Mouse (Mus musculus): ENCODE measurements around the gene Kpna4. TPM values are rescaled to one million over a fixed set of nuclear protein-coding genes. Genes with fewer than 3 reads are reported as not detected.

Kpna4 gene
- 32.1 and 33.5 TPM in 2 replicates for polyA plus RNA-seq (2015; fragmentation: Nextera tagmentation; extraction: Ambion mirVana)

DNA sequence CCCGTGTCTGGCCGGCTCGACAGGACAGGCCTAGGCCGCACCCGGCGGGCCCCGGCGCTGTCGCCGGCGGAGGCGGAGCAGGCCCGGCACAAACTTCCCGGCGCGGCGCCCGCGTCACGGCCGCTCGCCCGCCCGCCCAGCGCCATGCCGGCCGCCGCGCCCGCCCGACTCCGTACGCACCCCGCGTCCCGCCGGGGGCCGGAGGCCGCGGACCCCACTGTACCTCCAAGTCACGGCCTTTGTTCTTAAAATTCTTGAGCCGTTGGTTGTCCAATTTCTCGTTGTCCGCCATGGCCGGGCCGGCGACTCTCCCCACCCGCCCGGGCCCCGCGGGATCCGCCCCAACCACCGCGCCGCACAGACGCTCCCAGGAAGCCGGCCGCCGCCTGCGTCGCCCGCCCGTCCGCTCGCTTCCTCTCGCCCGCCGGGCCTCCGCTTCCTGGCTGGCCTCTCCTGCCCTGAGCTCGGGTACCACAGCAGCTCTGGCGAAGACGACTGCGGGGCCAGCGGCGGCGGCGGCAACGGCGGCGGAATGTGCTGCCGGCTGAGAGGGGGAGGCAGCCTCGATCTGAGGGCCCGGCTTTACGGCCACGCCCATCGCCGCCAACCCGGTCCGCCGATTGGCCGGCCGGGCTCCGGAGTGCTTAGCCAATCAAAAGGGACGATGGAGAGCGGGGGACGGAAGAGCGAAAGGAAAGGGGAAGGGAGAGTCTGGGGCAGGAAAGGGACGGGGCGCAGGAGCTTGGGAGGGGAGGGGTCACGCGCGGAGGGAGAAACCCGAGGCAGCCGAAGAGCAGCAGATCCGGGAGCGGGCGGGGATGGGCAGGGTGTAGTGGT lies at the start of gene Kpna4:
Gene Kpna4, minus strand, starts transcription at position 605 of the 837 bp plus-strand sequence.
- Histone ChIP-seq H3K9ac (peak within 1 kb of the TSS; percentile 98), H3K36me3 (no peaks in the 10 kb centered on the region), H3K4me1 (replicated peaks) (peaks cover 25% of the 10 kb centered on the region), H3K27me3 (no peaks in the 10 kb centered on the region), H3K27ac (replicated peaks) (peak within 1 kb of the TSS; percentile 98), H3K4me3 (peak within 1 kb of the TSS; percentile 98), H3K4me2 (peak within 1 kb of the TSS; percentile 92), H3K9me3 (no peaks in the 10 kb centered on the region)
- peak; percentile 98 for ATAC-seq (ENCODE audit: low FRiP score, low read depth)
- under 1% methylated on average over 88 of the region's 107 CpGs for WGBS

DNA sequence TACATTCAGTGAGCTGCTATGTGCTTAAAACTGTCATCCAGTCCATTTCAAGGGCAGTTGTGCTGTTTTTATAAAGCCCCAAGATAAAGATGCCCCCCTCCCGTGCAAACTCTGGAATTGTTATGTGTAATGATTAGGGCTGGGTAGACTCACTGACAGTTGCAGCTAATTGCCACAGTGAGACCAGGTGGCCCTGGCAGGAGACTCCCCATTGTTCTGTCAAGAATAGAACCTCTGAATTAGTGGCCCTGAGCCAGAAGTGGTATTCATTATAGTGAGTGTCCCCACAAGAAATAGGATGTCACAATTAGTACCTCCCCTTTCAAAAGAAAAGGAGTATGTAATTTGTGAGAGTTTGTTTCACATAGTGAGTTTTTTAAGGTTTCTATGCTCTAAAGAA lies 48.3 kb upstream of the Kpna4 start:
- no peak for ATAC-seq (ENCODE audit: low FRiP score, low read depth)
- H3K9me3 ChIP-seq = no peaks in the 10 kb centered on the region
- no peak overlapping the region for H3K4me3 ChIP-seq
- no peak overlapping the region for H3K9ac ChIP-seq
- H3K4me2 ChIP-seq = no peak overlapping the region
- H3K36me3 ChIP-seq = no peaks in the 10 kb centered on the region
- 18% methylated on average over 1 of the region's 1 CpGs for WGBS
- H3K27me3 ChIP-seq = no peaks in the 10 kb centered on the region
- no peak overlapping the region for H3K27ac ChIP-seq (replicated peaks)
- H3K4me1 ChIP-seq (replicated peaks) = peaks cover 6% of the 10 kb centered on the region; the same call in 1 of the 2 replicates

DNA sequence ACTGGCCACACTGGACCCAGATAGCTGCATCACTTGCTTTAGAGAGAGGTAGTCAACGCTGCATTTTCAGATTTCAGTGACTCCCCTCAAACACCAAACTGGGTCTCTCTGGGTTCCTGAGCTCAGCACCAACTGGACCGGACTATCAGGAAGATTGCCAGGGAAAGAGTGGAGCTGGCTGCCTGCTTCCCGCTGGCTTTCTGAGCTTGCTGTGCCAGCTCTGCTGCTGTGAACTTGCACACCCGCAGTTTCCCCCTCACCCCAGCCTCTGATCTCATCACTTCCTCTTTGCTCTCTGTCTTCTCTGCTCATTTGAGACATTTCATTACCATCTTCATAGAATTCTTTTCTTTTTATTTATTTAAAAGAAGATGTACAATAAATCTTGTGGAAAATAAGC lies 44.2 kb upstream of the Kpna4 start:
- no peak overlapping the region for H3K9ac ChIP-seq
- no peak overlapping the region for H3K4me3 ChIP-seq
- H3K27ac ChIP-seq (replicated peaks) = no peak overlapping the region
- WGBS = 73% methylated on average over 4 of the region's 4 CpGs
- no peak for ATAC-seq (ENCODE audit: low FRiP score, low read depth)
- no peaks in the 10 kb centered on the region for H3K4me1 ChIP-seq (replicated peaks)
- H3K4me2 ChIP-seq = no peak overlapping the region
- no peaks in the 10 kb centered on the region for H3K27me3 ChIP-seq
- no peaks in the 10 kb centered on the region for H3K36me3 ChIP-seq
- H3K9me3 ChIP-seq = no peaks in the 10 kb centered on the region

DNA sequence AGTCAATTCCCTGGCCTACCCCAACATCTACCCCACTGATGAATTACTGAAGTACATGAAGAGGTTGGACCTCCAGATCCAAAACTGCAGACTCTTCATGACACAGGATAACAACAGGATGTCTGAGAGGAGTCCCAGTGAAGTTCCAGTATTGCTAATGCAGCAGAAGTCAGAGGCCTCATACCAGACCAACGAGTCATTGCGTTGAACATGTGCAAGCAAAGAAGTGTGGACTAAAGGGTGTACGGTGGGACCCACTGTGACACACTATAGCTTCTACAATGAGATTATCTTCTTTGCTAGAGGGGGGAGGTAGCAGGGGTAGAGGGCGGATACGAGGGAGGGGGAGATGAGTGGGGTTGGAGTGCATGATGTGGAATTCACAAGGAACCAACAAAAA lies 42.9 kb upstream of the Kpna4 start:
- H3K27ac ChIP-seq (replicated peaks) = no peak overlapping the region
- WGBS = 82% methylated on average over 5 of the region's 5 CpGs
- no peak overlapping the region for H3K9ac ChIP-seq
- H3K4me3 ChIP-seq = no peak overlapping the region
- no peaks in the 10 kb centered on the region for H3K27me3 ChIP-seq
- no peak overlapping the region for H3K4me2 ChIP-seq
- no peaks in the 10 kb centered on the region for H3K4me1 ChIP-seq (replicated peaks)
- ATAC-seq (ENCODE audit: low FRiP score, low read depth) = no peak
- no peaks in the 10 kb centered on the region for H3K36me3 ChIP-seq
- H3K9me3 ChIP-seq = no peaks in the 10 kb centered on the region

DNA sequence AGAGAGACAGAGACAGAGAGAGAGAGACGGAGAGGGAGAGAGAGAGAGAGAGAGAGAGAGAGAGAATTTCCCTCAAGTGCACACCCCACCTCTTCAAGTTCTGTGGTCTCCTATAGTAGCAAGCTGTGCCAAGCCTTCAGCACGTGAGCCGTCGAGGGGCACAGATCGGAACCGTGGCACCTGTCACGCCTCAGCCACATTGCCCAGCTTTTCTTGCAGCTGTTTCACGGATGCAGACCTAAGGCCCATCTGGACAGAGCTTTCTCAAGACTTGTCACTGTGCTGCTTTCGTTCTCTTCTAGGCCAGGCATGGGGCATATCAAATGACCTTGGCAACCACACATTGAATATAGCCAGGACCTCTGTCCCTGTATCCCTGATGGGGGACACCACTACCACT lies 41.8 kb upstream of the Kpna4 start:
- Histone ChIP-seq H3K4me1 (replicated peaks) (no peaks in the 10 kb centered on the region), H3K9ac (no peak overlapping the region), H3K9me3 (no peaks in the 10 kb centered on the region), H3K4me3 (no peak overlapping the region), H3K4me2 (no peak overlapping the region), H3K27me3 (no peaks in the 10 kb centered on the region), H3K36me3 (no peaks in the 10 kb centered on the region), H3K27ac (replicated peaks) (no peak overlapping the region)
- no peak for ATAC-seq (ENCODE audit: low FRiP score, low read depth)
- WGBS = 76% methylated on average over 9 of the region's 9 CpGs

DNA sequence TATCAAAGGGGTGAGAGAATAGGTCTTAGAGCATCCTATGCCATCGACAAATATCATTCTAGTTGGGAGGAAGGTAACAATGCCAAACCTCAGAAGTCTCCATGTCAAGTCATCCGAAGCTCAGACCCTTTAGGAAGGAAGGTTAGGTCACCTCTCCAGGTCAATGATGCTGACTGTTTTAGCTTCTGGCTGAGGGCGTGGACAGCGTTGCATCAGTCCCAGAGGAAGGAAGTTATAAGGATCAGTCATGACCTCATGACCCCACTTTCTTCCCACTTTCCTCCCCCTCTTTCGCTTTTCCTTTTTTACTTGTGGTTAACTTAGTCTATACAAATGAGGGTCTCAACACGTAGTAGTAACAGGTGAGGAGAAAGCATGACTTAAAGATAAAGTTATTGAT lies 36.1 kb upstream of the Kpna4 start:
- H3K27ac ChIP-seq (replicated peaks) = no peak overlapping the region
- H3K4me2 ChIP-seq = no peak overlapping the region
- H3K27me3 ChIP-seq = no peaks in the 10 kb centered on the region
- 85% methylated on average over 6 of the region's 6 CpGs for WGBS
- H3K9me3 ChIP-seq = no peaks in the 10 kb centered on the region
- no peak overlapping the region for H3K4me3 ChIP-seq
- H3K36me3 ChIP-seq = no peaks in the 10 kb centered on the region
- no peaks in the 10 kb centered on the region for H3K4me1 ChIP-seq (replicated peaks)
- H3K9ac ChIP-seq = no peak overlapping the region
- no peak for ATAC-seq (ENCODE audit: low FRiP score, low read depth)

DNA sequence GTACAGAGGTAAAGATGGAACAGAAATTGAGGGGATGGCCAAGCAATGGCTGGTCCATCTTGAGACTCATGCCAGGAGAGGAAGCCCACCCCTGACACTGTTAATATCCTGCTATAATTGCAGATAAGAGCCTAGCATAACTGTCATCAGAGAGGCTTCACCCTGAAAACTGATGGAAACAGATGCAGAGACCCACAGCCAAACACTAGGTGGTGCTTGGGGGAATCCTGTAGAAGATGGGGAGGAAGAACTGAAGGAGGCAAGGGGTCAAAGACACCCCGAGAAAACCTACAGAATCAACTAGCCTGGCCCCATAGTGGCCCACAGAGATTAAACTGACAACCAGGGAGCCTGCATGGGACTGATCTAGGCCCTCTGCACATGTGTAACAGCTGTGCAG lies 33.5 kb upstream of the Kpna4 start:
- Histone ChIP-seq H3K27me3 (no peaks in the 10 kb centered on the region), H3K36me3 (no peaks in the 10 kb centered on the region), H3K4me3 (no peak overlapping the region), H3K27ac (replicated peaks) (no peak overlapping the region), H3K9ac (no peak overlapping the region), H3K4me2 (no peak overlapping the region), H3K4me1 (replicated peaks) (no peaks in the 10 kb centered on the region), H3K9me3 (no peaks in the 10 kb centered on the region)
- ATAC-seq (ENCODE audit: low FRiP score, low read depth) = no peak
- WGBS = 60% methylated on average over 1 of the region's 1 CpGs

DNA sequence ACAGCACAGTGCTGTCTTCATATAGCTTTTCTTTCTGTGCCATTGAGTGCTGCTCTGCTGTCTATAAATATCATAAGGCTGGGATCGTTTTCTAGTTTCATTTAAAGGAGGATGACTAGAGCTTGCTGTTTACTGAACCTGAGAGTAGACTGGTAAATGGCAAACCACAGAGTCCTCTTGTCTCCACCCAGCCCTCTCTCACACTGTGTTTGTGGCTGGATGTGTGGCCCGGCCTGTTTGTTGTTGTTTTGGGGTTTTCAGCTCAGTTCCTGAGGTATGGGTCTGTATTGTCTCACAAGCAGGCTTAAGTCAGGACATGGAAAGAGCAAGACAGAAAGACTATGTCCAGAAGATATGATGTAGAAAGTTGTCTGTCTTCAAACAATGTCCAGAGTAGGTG lies 32.6 kb upstream of the Kpna4 start:
- no peaks in the 10 kb centered on the region for H3K4me1 ChIP-seq (replicated peaks)
- no peaks in the 10 kb centered on the region for H3K27me3 ChIP-seq
- no peaks in the 10 kb centered on the region for H3K9me3 ChIP-seq
- no peak overlapping the region for H3K9ac ChIP-seq
- ATAC-seq (ENCODE audit: low FRiP score, low read depth) = no peak
- no peak overlapping the region for H3K4me3 ChIP-seq
- 87% methylated on average over 2 of the region's 2 CpGs for WGBS
- no peak overlapping the region for H3K27ac ChIP-seq (replicated peaks)
- no peak overlapping the region for H3K4me2 ChIP-seq
- H3K36me3 ChIP-seq = no peaks in the 10 kb centered on the region

DNA sequence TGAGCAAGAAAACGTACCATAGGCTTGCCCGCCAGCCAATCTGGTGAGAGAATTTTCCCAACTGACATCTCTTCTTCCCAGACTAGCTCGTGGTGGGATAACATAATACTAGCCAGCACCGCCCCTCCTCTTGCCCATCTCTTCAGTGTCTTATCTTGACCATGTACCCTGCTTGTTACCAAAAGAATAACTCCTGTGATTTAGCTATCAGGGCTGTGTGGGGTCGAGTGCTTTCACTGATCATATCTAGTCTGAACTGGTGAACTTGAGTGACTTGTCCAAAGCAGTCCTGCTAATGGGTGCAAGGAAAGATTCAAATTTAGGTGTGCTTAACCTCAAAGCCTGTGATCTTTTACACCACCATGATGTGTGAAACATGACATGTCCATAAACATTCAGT lies 31.0 kb upstream of the Kpna4 start:
- H3K9ac ChIP-seq = no peak overlapping the region
- H3K9me3 ChIP-seq = no peaks in the 10 kb centered on the region
- H3K27ac ChIP-seq (replicated peaks) = no peak overlapping the region
- ATAC-seq (ENCODE audit: low FRiP score, low read depth) = no peak
- 88% methylated on average over 5 of the region's 5 CpGs for WGBS
- no peak overlapping the region for H3K4me2 ChIP-seq
- no peaks in the 10 kb centered on the region for H3K36me3 ChIP-seq
- no peaks in the 10 kb centered on the region for H3K4me1 ChIP-seq (replicated peaks)
- no peaks in the 10 kb centered on the region for H3K27me3 ChIP-seq
- no peak overlapping the region for H3K4me3 ChIP-seq

DNA sequence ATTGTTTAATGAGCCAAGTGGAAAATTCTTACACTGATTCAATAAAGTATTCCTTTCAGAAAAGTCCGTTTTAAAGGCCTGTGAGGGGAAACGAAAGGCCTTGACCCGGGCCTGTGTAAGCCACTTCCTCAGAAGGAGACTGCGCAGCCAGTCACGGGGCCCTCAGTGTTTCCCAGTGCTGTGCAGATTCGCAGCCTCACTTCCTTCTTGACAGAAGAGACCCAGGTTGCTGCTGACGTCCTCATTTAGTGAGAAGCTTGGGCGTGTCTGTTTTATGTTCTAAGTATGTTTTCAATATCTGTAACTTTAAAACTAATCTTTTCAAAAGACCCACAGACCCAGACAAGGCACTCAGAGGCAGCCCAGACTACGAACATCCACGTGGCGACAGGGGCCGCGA lies 29.6 kb upstream of the Kpna4 start:
- WGBS = 80% methylated on average over 13 of the region's 13 CpGs
- Histone ChIP-seq H3K27ac (replicated peaks) (no peak overlapping the region), H3K27me3 (no peaks in the 10 kb centered on the region), H3K9ac (no peak overlapping the region), H3K36me3 (no peaks in the 10 kb centered on the region), H3K4me3 (no peak overlapping the region), H3K9me3 (no peaks in the 10 kb centered on the region), H3K4me2 (no peak overlapping the region), H3K4me1 (replicated peaks) (no peaks in the 10 kb centered on the region)
- ATAC-seq (ENCODE audit: low FRiP score, low read depth) = no peak

DNA sequence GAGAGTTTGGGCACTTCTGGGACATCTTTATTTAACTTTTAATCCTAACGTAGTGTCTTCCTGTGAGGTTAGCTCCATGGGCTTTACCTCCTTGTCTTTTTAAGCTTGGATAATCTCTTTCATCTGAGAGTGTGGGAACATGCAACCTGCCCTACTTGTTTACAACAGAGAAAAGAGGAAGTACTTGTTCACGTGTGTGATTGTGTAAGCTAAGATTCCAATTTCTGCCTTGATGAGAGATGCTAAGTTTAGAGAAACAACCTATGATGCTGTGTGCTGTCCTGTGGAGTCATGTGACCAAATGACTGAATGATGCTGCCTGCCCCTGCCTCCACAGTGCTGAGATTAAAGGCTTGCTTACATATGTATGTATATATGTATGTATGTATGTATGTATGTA lies 27.8 kb upstream of the Kpna4 start:
- no peak for ATAC-seq (ENCODE audit: low FRiP score, low read depth)
- Histone ChIP-seq H3K4me3 (no peak overlapping the region), H3K4me1 (replicated peaks) (no peaks in the 10 kb centered on the region), H3K27ac (replicated peaks) (no peak overlapping the region), H3K36me3 (no peaks in the 10 kb centered on the region), H3K4me2 (no peak overlapping the region), H3K9me3 (no peaks in the 10 kb centered on the region), H3K9ac (no peak overlapping the region), H3K27me3 (no peaks in the 10 kb centered on the region)
- 83% methylated on average over 2 of the region's 2 CpGs for WGBS

DNA sequence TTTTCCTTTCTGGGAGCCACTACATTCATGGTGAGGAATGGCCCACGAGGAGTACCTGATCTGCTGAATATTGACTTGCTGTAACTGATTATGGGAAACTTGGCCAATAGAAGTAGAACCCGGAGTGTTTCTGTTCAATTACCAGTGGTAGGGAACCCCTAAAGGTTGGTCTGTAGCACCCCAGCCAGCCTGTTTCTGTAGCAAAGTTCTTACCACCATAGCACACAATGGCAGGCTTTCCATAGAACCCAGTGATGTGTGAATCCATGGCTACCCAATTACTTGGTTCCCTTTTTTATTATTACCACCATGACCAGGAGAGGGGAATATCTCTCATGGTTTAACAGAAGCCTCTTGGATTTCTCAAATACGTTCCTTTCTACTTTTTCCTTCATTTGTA lies 24.0 kb upstream of the Kpna4 start:
- no peak overlapping the region for H3K9ac ChIP-seq
- no peak overlapping the region for H3K4me2 ChIP-seq
- H3K27me3 ChIP-seq = no peaks in the 10 kb centered on the region
- H3K4me3 ChIP-seq = no peak overlapping the region
- no peaks in the 10 kb centered on the region for H3K36me3 ChIP-seq
- no peaks in the 10 kb centered on the region for H3K9me3 ChIP-seq
- H3K27ac ChIP-seq (replicated peaks) = no peak overlapping the region
- ATAC-seq (ENCODE audit: low FRiP score, low read depth) = no peak
- 91% methylated on average over 3 of the region's 3 CpGs for WGBS
- H3K4me1 ChIP-seq (replicated peaks) = no peaks in the 10 kb centered on the region
